Mouse (Mus musculus) kidney, postnatal 36 days (tissue): ENCODE measurements around the gene Igf2bp1.
"Not testable (repeated sequence)": the region's sequence is repeated elsewhere in the genome, so short reads cannot be mapped to it uniquely, and the experiment has no call there.

Source experiments
- DNase-seq, 2 experiments: peaks; one replicate each; pipeline ENCODE4 v3.0.0; 2021 to 2022; ENCODE audit warnings: mixed read lengths in 2 of 2

Igf2bp1 gene

DNA sequence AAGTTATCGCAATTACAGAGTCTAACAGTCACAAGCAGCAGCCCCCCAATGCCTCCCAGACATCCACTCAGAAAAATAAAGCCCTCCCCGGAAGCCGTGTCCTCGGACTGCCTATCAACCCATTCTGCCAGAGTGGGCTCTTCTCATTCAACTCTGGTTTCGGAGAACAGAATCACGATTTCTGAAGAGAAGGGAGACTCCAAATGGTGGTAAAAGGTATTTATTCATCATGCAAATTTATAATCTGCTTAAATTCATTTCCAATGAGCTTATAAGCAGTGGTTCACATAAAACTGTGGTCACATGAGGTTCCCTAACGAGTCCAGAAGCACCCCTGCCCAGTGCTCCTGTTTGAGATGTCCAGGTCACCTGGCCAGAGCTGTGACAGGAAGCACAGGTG lies 48.3 kb downstream of the Igf2bp1 start:
- DNase-seq = no peak

- no peak for DNase-seq
Observed at GRCm38 (mm10) chr11:95953313-95953712, 52.4 kb downstream of the Igf2bp1 start.

DNA sequence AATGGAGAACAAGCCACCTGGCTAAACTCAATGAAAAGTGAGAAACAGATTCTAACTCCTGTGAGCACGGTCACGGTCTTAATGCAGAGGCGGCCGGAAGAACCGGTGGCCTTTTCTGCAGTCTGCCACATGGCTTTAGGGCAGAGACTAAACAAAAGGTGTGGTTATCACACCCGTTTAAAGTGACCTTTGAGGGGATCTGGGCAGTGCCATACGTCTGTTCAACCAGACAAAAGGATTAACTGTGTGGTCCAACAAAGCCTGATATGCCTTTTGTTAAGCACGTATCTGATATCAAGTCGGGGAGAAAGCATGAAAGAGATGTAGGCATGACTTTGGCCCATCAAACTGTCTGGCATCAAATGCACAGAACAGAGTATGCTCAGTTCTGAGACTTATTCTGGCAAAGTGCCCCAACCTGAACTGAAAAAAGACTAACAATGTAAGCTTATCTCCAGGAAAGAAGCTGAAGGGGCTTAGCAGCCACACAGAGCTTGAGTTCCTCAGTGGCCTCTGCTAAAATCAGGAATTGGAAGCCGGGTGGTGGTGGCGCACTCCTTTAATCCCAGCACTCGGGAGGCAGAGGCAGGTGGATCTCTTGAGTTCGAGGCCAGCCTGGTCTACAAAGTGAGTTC lies 59.8 kb downstream of the Igf2bp1 start:
- DNase-seq = no peak

DNA sequence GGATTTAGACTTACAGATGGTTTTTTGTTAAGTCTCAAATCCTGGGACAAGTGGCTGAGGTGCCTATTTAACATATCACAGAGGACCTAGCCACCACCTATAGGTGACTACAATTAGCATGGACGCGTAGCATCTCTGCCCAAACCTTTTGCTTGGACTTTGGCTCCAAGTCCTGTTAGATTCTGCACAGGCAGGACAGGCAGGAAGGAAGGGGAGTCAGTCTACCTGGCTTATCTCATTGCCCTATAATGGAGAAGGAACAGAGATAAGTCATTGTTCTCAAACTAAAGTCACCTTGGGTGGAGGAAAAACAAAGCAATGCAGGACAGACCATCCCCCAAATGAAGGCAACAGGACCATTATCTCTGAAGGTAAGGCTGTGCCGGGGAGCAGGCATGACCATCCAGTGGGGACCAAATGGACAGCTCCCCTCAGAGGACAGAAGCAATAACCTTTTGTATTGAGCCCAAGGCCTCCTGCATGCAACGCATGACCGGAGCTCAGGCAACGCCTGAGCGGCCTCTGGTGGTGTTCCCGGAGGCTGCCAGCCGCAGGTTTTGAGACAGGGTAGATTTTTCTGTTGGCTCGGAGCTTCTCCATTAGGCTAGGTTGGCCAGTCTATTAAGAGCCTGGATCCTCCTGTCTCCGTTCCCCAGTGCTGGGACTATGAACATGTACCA lies 65.8 kb downstream of the Igf2bp1 start:
- DNase-seq = peak; percentile 18 to 61

DNA sequence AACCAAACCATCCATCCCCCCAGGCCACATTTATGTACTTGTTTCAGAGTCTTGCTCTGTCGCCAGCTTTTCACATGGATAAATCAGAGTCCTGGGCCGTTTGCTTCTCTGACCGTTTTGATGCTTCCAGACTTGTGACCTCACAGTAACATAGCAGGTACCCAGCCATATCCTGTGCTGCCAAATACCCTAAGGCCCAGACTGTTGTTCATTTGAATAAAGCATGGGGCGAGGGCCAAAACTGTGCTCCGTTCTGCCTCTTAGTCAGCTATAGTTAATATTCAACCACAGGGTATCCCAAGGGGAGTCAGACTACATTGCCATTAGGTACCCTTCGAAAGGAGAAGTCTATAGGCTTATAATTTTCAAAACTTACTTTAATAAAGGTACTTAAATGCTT lies 69.3 kb downstream of the Igf2bp1 start:
- DNase-seq = peak; percentile 62 to 70

DNA sequence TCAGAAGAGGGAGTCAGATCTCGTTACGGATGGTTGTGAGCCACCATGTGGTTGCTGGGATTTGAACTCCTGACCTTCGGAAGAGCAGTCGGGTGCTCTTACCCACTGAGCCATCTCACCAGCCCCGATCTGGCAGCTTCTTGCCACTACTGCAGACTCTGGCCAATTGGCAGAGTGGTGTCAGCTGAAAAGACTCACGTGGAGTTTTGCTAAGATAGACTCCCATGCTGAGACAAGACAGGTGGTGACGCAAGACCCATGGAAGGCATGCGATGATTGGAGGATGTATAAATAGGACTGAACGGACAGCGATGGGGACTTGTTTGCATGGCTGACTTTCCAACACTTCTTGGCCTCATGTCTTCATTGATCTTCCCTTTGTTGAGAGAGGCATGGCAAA lies 73.6 kb downstream of the Igf2bp1 start:
- not testable (repeated sequence) for DNase-seq

GRCm38 (mm10) chr11:95926398-95926797 lies 79.3 kb downstream of the Igf2bp1 start:
- no peak for DNase-seq

DNA sequence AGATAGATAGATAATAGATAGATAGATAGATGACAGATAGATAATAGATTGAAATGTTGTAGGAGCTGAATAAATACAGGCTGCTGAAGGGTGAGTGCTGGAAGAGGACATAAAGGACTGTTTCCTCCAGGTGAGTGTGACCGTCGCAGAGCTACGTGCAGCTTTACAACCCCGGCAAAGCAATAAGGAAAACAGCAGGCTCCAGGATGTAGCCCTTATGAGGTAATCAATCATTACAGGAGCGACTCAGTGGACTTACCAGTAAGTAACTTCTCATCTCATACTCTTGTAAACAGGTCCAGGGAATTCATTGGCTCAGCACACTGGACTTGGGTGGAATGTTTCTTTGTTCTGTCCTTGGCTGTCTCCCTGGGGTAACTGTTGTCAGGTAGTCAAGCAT lies 79.8 kb downstream of the Igf2bp1 start:
- DNase-seq = no peak

GRCm38 (mm10) chr11:95924215-95924614 lies 81.5 kb downstream of the Igf2bp1 start:
- DNase-seq = no peak

GRCm38 (mm10) chr11:95923477-95923876 lies 82.3 kb downstream of the Igf2bp1 start:
- DNase-seq = not testable (repeated sequence)

- DNase-seq = no peak
Observed at GRCm38 (mm10) chr11:95921991-95922621, 83.6 kb downstream of the Igf2bp1 start.

DNA sequence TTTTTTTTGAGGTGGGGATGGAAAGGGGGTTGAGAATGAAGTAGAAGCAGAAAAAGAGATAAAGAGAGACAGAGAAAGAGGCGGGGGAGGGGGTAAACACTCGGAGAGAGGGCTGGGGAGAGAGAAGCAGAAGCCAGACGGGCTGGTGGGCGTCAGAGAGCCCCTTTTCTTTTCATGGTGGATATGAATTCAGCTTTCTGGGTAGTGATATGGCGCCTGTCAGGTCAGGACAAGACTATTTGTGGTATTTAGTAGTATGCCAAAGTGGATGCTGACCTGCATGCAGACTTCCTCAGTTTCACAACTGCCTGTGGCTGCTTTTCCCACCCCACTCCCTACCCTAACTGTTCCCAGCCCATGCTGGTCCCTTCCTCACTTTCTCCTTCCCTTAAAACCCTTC lies 89.3 kb downstream of the Igf2bp1 start:
- DNase-seq = no peak

- DNase-seq = peak in 1 of 2 experiments; percentile 20
Observed at GRCm38 (mm10) chr11:95915006-95915710, 90.6 kb downstream of the Igf2bp1 start.

DNA sequence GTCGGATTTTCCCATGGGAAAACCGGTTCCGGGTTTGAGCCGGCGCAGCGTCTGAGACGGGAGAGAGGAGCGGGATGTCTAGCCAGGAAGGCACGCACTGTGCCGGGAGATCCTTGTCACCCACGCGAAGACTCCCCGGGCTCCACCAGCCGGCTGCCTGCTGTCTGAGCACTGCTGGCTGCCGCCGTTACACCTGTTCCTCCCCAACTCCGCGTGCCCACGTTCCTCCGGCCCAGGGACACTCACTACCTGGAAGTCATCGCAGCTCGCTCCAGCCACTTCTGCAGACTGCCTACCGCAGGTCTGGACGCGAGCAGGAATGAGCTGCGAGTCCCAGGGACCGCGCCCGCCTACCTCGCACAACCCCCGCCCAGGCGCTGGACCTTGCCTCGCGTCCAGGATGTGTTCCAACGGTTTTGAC lies 91.2 kb downstream of the Igf2bp1 start, which contains the start of gene B4galnt2:
Gene B4galnt2 (minus strand): TSS at position 321 of the 421 bp plus-strand sequence.
- DNase-seq = peak; percentile 12 to 47

DNA sequence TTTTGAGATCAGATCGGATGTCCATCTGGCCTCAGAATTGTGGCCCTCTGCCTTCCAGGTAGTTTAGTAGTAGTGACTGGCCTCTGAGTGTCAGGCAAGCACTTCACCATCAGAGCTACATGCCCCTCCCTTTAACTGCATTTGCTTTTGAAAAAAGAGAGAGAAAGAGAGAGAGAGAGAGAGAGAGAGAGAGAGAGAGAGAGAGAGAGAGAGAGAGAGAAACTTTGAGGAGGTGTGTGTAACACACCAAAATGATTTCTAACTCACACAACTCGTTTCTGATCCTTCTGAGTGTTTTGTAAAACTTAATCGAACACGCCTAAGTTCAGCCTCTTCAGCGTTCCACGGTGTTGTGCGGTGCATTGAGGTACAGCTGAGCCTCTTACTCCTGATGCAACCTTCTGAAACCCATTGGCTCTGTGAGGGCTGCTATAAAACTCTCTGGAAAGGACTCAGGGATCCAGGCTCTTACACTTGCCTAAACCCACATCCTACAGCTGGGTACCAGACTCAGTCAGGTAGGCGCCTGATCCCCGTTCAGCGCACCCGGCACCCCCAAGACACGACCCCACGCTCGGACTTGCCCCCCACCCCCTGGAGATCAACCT lies 91.7 kb downstream of the Igf2bp1 start:
- DNase-seq = no peak

DNA sequence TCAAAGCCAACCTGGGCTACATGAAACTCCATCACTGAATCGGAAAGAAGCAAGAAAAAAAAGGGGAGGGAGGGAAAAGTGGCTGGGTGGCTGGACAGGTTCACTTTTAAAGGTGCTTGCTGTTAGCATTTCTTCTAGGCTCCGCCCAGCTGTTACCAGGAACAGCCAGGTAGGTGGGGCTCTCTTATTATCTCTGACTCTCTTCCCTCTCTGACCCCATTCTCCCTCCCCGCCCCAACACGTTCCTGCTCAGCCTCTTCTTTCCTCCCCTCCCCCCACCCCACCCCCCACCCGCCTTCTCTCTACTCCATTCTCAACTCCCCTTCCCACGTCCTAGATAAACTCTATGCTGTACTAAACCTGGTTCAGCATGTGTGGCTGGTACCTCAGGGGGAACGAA lies 94.2 kb downstream of the Igf2bp1 start:
- DNase-seq = no peak

GRCm38 (mm10) chr11:95907805-95908524 lies 97.8 kb downstream of the Igf2bp1 start:
- no peak for DNase-seq
